Mouse (Mus musculus): Measurements from ENCODE around the gene Mmp11.

Gene Mmp11

DNA sequence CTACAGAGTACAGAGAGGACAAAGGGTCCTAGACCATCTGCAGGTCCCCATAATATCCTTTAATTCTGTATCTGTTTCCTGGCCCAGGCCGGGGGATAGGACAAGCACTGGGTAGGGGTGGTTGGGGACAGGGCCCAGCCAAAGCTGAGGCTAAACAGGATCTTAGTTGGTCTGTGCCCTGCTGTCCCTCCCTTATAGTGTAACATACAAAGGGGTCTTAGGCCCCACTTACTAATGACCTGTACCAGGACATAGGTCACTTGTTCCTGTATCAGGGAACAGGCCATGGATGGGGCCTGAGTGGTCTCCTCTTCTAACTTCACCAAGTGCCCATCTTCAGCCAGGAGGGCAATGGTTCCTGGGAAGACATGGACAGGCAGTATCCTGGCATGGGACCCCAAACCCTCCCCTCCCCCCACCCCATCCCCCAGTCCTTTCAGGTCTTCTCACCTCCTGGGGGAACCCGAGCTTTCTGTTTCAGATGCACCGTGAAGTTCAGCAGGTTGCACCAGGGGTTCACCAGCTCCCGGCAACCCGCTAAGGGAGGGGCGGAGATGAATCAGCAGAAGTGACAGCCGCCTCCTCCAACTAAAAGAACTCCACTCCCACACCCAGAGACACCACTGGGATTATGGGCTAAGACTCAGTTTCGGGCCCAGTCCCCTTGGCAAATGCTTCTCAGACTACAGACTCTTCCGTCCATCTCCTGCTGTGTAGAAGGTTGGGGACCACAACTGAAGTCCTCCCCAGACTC lies 3.4 kb upstream of the Mmp11 start:
- no peak for DNase-seq (ENCODE audit: extremely low spot score, low read depth, low spot score)

DNA sequence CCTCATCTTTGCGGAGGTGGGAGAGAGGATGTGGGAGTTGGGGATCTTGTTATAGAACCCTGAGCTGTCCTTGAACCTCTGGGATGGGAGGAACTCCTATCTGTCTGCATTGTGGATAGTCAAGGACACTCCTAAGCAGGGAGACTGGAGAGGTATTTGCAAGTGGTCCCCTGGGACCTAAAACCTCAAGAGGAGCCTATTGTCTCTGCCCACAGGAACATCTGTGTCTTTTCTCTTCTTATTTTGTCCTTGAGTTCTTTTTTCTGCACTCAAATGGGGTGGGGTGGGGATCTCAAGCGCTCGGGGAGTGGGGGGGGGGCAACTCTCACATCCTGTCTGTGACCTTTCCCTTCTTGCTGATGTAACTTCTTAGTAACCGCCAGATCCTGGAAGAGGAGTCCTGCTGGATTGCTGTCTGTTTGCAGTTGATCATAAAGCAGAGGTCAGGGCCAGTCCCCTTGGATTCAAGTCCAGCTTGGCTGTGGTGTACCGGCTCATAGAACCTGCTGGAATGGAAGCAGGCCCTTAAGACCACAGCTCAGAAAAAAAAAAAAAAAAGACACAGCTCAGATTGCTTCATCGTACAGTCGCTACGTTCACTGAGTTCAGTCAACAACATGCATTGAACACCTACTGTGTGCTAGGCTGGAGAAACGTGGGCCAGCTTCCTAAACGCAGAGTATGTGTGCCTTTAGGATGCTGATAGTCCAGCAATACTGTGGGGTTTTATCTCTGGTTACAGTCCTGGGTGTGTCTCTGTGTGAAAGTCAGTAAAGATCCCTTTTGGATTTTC lies 1.8 kb upstream of the Mmp11 start:
- DNase-seq (ENCODE audit: extremely low spot score, low read depth, low spot score): no peak

DNA sequence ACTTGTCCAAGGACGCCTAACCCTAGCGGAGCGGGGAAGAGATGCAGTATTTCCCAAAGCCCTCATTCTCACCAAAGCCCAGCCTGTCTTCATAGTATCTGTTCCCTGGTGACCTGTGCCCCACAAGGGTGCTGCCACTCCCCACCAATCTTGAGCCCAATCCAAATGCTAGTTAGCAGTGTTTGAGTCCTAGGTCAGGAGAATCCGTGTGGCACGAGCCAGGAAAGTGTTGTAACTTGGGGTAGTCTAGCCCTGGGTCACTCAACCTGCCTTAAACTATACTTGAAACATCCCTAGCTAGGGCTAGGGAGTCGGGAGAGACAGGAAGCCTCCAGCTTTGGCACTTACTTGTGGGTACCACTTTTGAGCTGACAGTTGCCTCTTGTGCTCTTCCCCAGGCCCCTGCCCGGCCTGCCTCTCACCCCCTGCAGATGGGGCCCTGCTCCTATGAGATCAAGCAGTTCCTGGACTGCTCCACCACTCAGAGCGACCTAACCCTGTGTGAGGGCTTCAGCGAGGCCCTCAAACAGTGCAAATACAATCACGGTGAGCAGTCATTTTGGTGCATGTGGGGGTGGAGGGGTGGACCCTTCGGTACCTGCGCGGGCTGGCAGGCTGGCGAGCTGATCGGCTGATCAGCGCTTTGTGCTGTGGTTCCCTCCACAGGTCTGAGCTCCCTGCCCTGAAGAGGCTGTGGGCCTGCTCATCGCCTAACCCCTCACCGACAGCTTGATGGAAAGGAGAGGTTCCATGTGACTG lies 792 bp upstream of the Mmp11 start:
- DNase-seq (ENCODE audit: extremely low spot score, low read depth, low spot score): no peak

DNA sequence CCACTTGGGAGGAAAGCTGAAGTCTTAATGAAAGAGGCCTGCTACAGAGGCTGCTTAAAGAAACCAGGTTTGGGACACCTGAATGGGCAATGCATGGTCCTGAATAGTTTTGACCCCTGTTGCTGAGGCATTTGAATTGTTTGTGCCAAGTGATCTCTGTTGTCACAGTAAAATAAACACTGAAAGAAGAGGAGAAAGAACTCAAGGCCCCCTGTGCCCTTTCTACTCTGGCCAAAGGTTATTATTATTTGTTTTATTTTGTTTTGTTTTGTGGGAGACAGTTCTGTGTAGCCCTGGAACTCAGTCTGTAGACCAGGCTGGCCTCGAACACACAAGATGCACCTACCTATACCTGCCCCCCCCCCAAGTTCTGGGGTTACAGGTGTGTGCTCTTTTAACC lies 1.3 kb downstream of the Mmp11 start:
- DNase-seq (ENCODE audit: extremely low spot score, low read depth, low spot score): no peak

DNA sequence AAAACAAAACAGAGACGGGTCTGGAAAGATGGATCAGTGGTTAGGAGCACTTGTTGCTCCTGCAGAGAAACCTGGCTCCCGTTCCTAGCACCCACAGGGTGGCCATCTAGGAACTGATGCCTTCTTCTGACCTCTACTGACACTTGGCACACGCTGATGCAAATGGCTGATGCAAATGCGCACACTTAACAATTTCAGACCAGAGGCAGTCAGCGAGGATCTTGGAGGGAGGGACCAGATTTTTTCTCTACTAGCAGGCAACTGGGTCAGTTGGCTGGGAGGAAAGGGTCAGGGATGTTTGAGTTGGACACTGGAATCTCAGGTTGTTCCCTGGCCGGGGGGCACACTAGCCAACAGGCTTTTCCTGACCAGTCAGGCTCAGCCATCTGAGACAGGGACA lies 3.4 kb downstream of the Mmp11 start, which contains the start of gene Chchd10:
Chchd10 (plus strand) TSS at position 240 of the 400 bp plus-strand sequence.
- no peak for DNase-seq (ENCODE audit: extremely low spot score, low read depth, low spot score)

DNA sequence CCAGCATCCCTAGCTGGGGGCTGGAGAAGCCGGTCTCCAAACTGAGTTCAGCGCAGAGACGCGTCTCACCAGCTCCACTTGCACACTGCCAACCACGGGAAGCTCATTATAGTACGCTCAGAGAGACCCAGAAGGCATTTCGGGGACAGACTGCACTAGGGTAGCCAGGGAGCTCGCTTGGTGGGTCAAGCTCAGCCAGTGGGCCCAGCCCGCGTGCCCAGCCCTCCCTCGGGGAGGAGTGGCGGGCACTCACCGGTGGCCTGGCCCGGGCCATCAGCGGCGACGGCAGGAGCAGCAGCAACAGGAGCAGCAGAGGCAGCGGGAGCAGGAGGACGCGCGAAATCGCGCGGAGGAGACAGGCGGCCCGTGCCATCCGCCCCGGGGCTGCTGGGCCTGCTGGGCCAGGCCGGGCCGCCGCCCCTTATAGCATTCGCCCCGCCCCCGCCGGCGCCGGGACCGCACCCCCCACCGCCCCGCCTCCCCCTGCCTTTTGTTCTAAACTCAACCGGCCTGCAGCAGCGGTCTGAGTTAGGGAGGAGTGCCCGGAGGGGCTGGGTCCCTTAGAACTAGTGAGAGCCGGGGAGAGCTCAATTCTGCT lies 4.1 kb downstream of the Mmp11 start:
- no peak for DNase-seq (ENCODE audit: extremely low spot score, low read depth, low spot score)

- no peak for DNase-seq (ENCODE audit: extremely low spot score, low read depth, low spot score)
Measured at GRCm38 (mm10) chr10:75931311-75931710, 5.0 kb downstream of the Mmp11 start.

DNA sequence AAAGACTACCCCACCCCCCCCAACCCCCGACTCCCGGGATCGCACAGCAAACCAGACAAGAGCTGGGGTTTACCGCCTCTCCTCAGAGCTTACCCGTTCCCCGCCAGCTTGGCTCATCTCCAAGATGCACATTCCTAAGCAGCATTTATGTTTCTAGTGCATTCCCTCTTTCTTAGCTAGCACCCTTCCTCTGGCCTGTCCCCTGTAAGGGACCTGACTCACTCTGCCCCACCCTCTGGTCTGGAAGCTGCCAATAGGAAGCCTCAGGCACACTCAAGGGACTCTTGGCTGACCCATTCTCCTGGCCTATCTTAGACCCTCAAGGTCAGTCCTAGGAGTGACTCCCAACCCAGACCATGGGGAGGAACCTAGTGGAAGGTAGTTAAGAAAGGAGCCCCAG lies 6.0 kb downstream of the Mmp11 start:
- no peak for DNase-seq (ENCODE audit: extremely low spot score, low read depth, low spot score)

DNA sequence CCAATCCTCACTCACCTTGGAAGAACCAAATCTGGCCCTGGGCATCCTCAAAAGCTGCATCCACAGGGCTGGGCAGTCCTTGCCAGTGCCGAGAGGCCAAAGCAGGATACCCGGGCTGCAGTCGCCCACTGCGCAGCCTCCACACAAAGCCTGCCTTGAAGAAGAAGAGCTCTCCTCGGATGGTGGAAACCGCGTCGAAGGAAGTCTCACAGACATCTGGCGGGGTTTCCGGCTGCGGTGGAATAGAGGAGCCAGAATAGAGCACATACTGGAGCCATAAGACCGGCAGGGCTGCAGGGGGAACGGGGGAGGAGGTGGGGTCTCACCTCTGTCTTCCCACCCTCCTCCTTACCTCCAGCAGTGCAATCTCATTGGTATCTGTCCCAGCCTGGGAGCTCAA lies 9.9 kb downstream of the Mmp11 start:
- no peak for DNase-seq (ENCODE audit: extremely low spot score, low read depth, low spot score)

- no peak for DNase-seq (ENCODE audit: extremely low spot score, low read depth, low spot score)
Measured at GRCm38 (mm10) chr10:75924324-75924723, 12.0 kb downstream of the Mmp11 start.

DNA sequence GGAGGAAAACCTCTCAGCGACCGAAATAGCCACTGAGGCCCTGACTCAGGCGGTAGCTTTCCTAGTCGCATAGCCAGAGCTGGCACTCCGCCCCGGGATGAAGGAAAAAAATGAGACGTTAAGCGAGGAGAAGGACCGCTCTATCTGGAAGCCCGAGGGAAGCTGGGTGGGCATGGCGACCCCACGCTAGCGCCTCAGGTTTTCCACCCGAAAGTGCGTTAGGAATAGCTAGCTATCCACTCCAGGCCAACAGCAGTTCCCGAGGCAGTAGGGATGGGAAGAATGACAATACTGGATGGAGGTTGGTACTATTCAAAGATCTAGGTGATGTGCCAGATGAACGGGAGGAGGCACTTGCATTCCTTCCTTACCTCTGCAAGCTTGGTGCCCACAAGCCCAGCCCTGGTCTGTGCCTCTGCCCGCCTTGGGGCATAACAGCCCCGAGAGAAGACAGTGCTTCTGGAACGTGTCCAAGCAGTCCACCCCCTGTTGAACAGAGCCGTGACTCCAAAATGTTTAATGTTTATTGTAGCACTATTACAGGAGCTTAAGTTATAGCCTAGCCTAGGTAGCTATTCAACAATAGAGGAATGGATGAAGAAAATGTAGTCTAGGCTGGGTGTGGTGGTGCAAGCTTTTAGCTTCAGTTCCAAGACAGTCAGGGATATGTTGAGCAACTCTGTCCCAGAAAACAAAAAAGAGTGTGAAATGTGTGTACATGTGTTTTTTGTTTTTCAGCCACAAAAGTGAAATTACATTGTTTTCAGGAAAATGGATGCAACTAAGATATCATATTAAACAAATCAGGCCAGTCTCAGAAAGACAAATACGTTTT lies 14.4 kb downstream of the Mmp11 start:
- no peak for DNase-seq (ENCODE audit: extremely low spot score, low read depth, low spot score)

DNA sequence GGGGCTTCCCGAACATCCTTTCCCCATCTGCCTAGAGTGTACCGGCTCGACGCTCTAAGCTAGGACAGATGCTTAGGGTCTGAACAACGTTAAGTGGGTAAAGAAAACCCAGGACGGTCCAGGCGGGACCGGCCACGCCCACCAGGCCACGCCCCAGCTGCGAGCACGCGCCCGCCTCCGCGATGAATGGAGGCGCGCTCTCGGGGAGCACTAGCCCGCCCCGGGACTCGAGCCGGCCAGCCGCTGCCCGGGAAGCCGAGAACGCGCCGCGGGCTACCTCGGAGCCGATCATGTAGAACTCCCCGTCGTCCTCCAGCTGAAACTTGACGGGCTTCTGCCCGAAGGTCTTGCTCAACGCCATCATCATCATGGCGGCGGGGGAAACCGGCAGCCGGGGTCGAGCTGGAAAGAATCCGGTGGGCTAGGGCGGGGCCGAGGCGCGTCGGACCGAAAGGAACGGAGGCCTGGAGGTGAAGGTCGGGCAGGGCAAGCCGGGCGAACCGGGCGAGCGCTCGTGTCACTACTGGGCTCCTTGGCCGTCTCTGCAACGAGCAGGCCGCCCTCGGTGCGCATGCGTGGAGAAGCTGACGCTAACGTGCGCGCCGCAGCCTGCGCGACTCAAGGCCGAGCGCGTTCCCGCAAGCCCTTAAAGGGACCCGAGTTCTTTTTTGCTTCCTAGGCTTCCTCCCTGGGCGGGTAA lies 15.1 kb downstream of the Mmp11 start, which contains the start of gene Smarcb1:
Smarcb1 (minus strand) TSS at position 592 of the 700 bp plus-strand sequence.
- DNase-seq (ENCODE audit: extremely low spot score, low read depth, low spot score): no peak

GRCm38 (mm10) chr10:75919026-75919425 lies 17.3 kb downstream of the Mmp11 start:
- DNase-seq (ENCODE audit: extremely low spot score, low read depth, low spot score): no peak

DNA sequence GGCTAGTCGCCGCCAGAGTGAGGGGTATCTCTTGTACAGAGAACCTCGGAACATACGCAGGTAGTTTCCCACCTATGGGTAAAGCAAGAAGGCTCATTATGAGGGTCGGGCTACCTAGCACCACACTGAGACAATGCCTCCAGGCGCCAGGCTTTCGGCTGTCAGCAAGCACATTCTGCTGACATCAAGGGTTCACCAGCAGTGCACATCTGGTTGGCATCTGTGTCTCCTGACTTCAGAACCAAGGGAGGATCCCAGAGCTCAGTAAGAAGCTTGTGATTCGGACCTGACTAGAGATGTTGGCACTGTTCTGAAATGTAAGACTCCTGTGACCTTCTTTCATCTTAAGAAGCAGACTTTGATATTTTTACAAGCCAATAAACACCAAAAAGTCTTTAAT lies 19.5 kb downstream of the Mmp11 start:
- DNase-seq (ENCODE audit: extremely low spot score, low read depth, low spot score): no peak

DNA sequence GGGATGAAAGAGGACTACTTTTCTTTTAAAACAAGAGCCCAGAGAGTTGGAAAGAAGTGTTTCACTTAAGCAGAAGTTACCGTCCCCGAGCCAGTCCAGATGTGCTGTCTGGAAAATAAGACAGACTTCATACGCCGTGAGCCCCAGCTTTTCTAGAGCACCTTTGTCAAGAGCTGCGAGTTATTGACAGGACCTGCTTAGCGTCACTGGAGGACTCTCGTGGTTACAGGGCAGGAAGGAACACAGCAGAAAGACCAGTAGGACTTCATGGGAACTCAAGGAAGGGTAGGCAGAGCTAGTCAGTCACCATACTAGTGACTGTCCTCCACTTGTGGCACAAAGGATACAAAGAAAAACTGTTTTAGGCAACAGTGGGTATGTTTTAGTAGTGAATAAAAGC lies 20.7 kb downstream of the Mmp11 start:
- no peak for DNase-seq (ENCODE audit: extremely low spot score, low read depth, low spot score)

- no peak for DNase-seq (ENCODE audit: extremely low spot score, low read depth, low spot score)
Measured at GRCm38 (mm10) chr10:75913013-75913589, 23.2 kb downstream of the Mmp11 start.

- DNase-seq (ENCODE audit: extremely low spot score, low read depth, low spot score): no peak
Measured at GRCm38 (mm10) chr10:75910698-75911097, 25.6 kb downstream of the Mmp11 start.

- no peak for DNase-seq (ENCODE audit: extremely low spot score, low read depth, low spot score)
Measured at GRCm38 (mm10) chr10:75906882-75907281, 29.4 kb downstream of the Mmp11 start.

DNA sequence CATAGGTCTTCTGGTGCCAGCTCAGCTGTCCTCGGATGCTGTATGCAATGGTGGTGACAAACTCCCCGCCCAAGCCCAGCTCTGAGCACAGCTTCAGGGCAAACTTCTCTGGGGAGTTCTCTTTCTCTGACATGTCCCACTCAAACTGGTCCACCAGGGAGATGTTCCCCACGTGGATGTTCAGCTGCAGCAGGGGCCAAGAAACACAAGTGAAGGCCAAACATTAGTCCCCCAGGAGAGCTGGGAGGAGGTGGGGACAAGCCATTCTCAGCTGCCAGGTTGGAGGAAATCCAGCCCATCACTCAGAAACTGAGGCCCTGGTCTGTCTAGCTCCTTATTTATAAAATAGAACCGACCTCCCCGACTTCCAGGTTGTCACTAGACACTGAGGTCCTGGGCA lies 31.9 kb downstream of the Mmp11 start:
- no peak for DNase-seq (ENCODE audit: extremely low spot score, low read depth, low spot score)
